Mouse (Mus musculus) hindbrain, embryonic 12.5 days (tissue): ENCODE data around the gene Elovl6. TPM values are rescaled to one million over a fixed set of nuclear protein-coding genes. Genes with fewer than 3 reads are reported as not detected.

Experiments used
- ATAC-seq: fragments of 200-750 bp; cut with Nextera tagmentation; 2 replicates; pipeline ENCODE4 v1.8.0; 2017; ENCODE audit warnings: moderate TSS enrichment; ENCODE audit not compliant: low FRiP score
- H3K27ac ChIP-seq: fragments of 300-500 bp; sonication (generic); 2 replicates; pipeline ENCODE4 v1.5.1; 2016; ENCODE audit warnings: mild to moderate bottlenecking
- H3K27me3 ChIP-seq: fragments of 300-500 bp; sonication (generic); 2 replicates; pipeline ENCODE4 v1.6.1; 2016; ENCODE audit warnings: mild to moderate bottlenecking
- H3K36me3 ChIP-seq: fragments of 300-500 bp; sonication (generic); 2 replicates; pipeline ENCODE4 v1.6.1; 2016; ENCODE audit warnings: mild to moderate bottlenecking
- H3K4me1 ChIP-seq: fragments of 300-500 bp; sonication (generic); 2 replicates; pipeline ENCODE4 v1.6.1; 2016
- H3K4me2 ChIP-seq: fragments of 300-500 bp; sonication (generic); replicated peaks from 2 replicates; pipeline ENCODE4 v1.6.1; 2016; ENCODE audit warnings: mild to moderate bottlenecking
- H3K4me3 ChIP-seq: fragments of 300-500 bp; sonication (generic); 2 replicates; pipeline ENCODE4 v1.5.1; 2016; ENCODE audit warnings: mild to moderate bottlenecking
- H3K9ac ChIP-seq: fragments of 300-500 bp; sonication (generic); 2 replicates; pipeline ENCODE4 v1.6.1; 2016; ENCODE audit warnings: mild to moderate bottlenecking, moderate library complexity
- H3K9me3 ChIP-seq: fragments of 300-500 bp; sonication (generic); replicated peaks from 2 replicates; pipeline ENCODE4 v1.6.1; 2016; ENCODE audit warnings: mild to moderate bottlenecking
- WGBS: fragments of 180-500 bp; shearing (Covaris S2); methylation state at CpG from one replicate; pipeline ENCODE4 v1.1.7; 2016; 5-methylcytosine and 5-hydroxymethylcytosine counted together
- polyA plus RNA-seq: library from polyadenylated mRNA; unstranded; fragments of >200 nt; fragmentation: Nextera tagmentation; extraction: Ambion mirVana; gene quantifications from 2 replicates; pipeline ENCODE4 v1.2.1, GENCODE M21; 2016

Elovl6 gene
- polyA plus RNA-seq, 1 experiment from 2014 or later, result 33.1 TPM

GRCm38 (mm10) chr3:129591251-129591650 is 59.1 kb downstream of the Elovl6 start:
- Histone ChIP-seq H3K9ac (no peak overlapping the region), H3K36me3 (no peaks in the 10 kb centered on the region), H3K4me3 (no peak overlapping the region), H3K27ac (no peak overlapping the region), H3K4me2 (no peak overlapping the region), H3K9me3 (no peaks in the 10 kb centered on the region), H3K4me1 (0 out of 2 replicates have a peak, but pooled peaks cover 8% of the 10 kb centered on the region), H3K27me3 (no peaks in the 10 kb centered on the region)
- no peak for ATAC-seq
- WGBS, result 73% methylated on average over 9 of the region's 9 CpGs

DNA sequence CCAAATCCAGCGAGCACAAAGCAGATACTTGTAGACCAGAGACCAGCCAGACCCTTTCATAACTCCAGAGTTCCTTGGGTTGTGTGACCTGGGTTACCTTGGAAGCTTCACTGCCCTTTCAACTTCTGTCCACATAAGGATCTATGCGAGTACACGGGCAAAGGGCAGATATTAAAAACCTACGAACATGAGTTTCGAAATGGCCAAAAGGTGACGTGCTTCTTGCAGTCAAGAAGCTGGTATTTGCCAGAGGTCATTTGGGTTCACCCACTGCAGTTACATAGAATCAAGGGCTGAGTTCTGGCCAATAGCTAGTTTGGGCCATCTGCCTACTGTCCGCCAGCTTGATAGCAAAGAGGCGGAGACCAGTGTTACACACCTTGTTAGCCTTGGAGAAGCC is 59.6 kb downstream of the Elovl6 start:
- Histone ChIP-seq H3K27me3 (no peaks in the 10 kb centered on the region), H3K36me3 (no peaks in the 10 kb centered on the region), H3K27ac (no peak overlapping the region), H3K9ac (no peak overlapping the region), H3K4me2 (no peak overlapping the region), H3K9me3 (no peaks in the 10 kb centered on the region), H3K4me3 (no peak overlapping the region), H3K4me1 (0 out of 2 replicates have a peak, but pooled peaks cover 8% of the 10 kb centered on the region)
- no peak for ATAC-seq
- WGBS, result 95% methylated on average over 8 of the region's 8 CpGs

GRCm38 (mm10) chr3:129593001-129593400 is 60.8 kb downstream of the Elovl6 start:
- no peak overlapping the region for H3K4me2 ChIP-seq
- no peaks in the 10 kb centered on the region for H3K9me3 ChIP-seq
- H3K9ac ChIP-seq, result no peak overlapping the region
- H3K4me1 ChIP-seq, result 0 out of 2 replicates have a peak, but pooled peaks cover 8% of the 10 kb centered on the region
- no peak overlapping the region for H3K4me3 ChIP-seq
- ATAC-seq, result no peak
- WGBS, result 91% methylated on average over 9 of the region's 9 CpGs
- H3K27me3 ChIP-seq, result no peaks in the 10 kb centered on the region
- H3K36me3 ChIP-seq, result no peaks in the 10 kb centered on the region
- no peak overlapping the region for H3K27ac ChIP-seq

GRCm38 (mm10) chr3:129593735-129594134 is 61.6 kb downstream of the Elovl6 start:
- ATAC-seq, result no peak
- Histone ChIP-seq H3K4me3 (no peak overlapping the region), H3K27ac (no peak overlapping the region), H3K27me3 (no peaks in the 10 kb centered on the region), H3K36me3 (no peaks in the 10 kb centered on the region), H3K4me1 (0 out of 2 replicates have a peak, but pooled peaks cover 11% of the 10 kb centered on the region), H3K9ac (no peak overlapping the region), H3K4me2 (no peak overlapping the region), H3K9me3 (no peaks in the 10 kb centered on the region)
- WGBS, result 91% methylated on average over 3 of the region's 3 CpGs

GRCm38 (mm10) chr3:129596098-129596497 is 63.9 kb downstream of the Elovl6 start:
- Histone ChIP-seq H3K4me3 (no peak overlapping the region), H3K4me1 (0 out of 2 replicates have a peak, but pooled peaks cover 6% of the 10 kb centered on the region), H3K4me2 (no peak overlapping the region), H3K36me3 (no peaks in the 10 kb centered on the region), H3K9ac (no peak overlapping the region), H3K27ac (no peak overlapping the region), H3K27me3 (no peaks in the 10 kb centered on the region), H3K9me3 (no peaks in the 10 kb centered on the region)
- no peak for ATAC-seq
- 94% methylated on average over 6 of the region's 6 CpGs for WGBS

GRCm38 (mm10) chr3:129602289-129602688 is 70.1 kb downstream of the Elovl6 start:
- Histone ChIP-seq H3K9ac (no peak overlapping the region), H3K27ac (no peak overlapping the region), H3K9me3 (no peaks in the 10 kb centered on the region), H3K27me3 (no peaks in the 10 kb centered on the region), H3K4me3 (no peak overlapping the region), H3K4me2 (no peak overlapping the region), H3K36me3 (no peaks in the 10 kb centered on the region), H3K4me1 (peaks cover 7% of the 10 kb centered on the region; the same call in 1 of the 2 replicates)
- WGBS, result 80% methylated on average over 9 of the region's 9 CpGs
- no peak for ATAC-seq

GRCm38 (mm10) chr3:129605487-129605886 is 73.3 kb downstream of the Elovl6 start:
- 59% methylated on average over 7 of the region's 7 CpGs for WGBS
- ATAC-seq, result peak; percentile 52; the same call in 1 of the 2 replicates
- H3K4me2 ChIP-seq, result no peak overlapping the region
- H3K9me3 ChIP-seq, result no peaks in the 10 kb centered on the region
- H3K4me3 ChIP-seq, result no peak overlapping the region
- no peak overlapping the region for H3K27ac ChIP-seq
- no peak overlapping the region for H3K9ac ChIP-seq
- H3K36me3 ChIP-seq, result no peaks in the 10 kb centered on the region
- H3K27me3 ChIP-seq, result no peaks in the 10 kb centered on the region
- H3K4me1 ChIP-seq, result peaks cover 4% of the 10 kb centered on the region; the same call in 1 of the 2 replicates

DNA sequence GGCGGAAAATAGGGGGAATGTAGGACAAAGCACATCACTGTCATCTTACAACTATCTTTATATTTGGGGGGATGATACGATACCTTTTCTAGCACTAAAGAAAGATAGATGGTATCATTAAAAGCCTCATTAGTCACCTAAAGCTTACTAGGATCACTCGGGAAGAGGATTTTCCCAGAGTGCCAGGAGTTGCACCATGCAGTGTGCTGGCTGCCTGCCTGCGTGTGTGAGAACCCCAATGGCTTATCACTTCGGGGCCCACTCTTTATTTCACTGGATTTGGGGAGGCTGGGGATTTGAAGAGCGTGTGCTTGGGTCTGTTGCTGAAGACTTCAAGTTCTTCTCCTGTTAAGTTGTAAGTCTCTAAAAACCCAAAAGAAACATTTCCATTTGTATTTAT is 73.8 kb downstream of the Elovl6 start:
- Histone ChIP-seq H3K36me3 (no peaks in the 10 kb centered on the region), H3K27ac (no peak overlapping the region), H3K9me3 (no peaks in the 10 kb centered on the region), H3K4me2 (no peak overlapping the region), H3K9ac (no peak overlapping the region), H3K27me3 (no peaks in the 10 kb centered on the region), H3K4me3 (no peak overlapping the region), H3K4me1 (peaks cover 4% of the 10 kb centered on the region; the same call in 1 of the 2 replicates)
- WGBS, result 45% methylated on average over 6 of the region's 6 CpGs
- ATAC-seq, result no peak

DNA sequence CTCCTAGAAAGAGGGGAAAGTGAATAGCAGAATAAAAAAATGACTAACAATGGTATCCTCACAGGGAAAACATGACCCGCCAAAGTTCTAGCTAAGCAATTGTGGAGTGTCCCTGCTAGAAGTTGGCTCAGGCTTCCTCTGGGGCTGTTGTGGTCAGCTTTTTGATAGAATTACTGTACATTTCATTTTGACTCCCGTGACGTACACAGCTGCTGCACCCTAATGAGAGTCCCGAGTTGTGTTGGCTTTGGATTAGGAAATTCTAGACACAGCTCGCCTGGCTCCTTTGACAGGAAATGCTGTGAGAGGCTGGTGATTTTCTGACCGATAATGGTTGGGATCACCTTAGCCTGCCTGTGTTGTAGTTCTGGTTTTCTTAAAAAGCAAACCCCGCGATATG is 79.5 kb downstream of the Elovl6 start:
- Histone ChIP-seq H3K27me3 (no peaks in the 10 kb centered on the region), H3K4me2 (no peak overlapping the region), H3K27ac (no peak overlapping the region), H3K36me3 (no peaks in the 10 kb centered on the region), H3K9me3 (no peaks in the 10 kb centered on the region), H3K9ac (no peak overlapping the region), H3K4me1 (0 out of 2 replicates have a peak, but pooled peaks cover 2% of the 10 kb centered on the region), H3K4me3 (no peak overlapping the region)
- ATAC-seq, result no peak
- WGBS, result 85% methylated on average over 8 of the region's 8 CpGs

- ATAC-seq, result peak; percentile 35; the same call in 1 of the 2 replicates
- 83% methylated on average over 25 of the region's 25 CpGs for WGBS
Observed at GRCm38 (mm10) chr3:129612311-129613097, 80.3 kb downstream of the Elovl6 start.

GRCm38 (mm10) chr3:129613756-129614155 is 81.6 kb downstream of the Elovl6 start:
- Histone ChIP-seq H3K9me3 (no peaks in the 10 kb centered on the region), H3K4me3 (no peak overlapping the region), H3K27me3 (no peaks in the 10 kb centered on the region), H3K4me2 (no peak overlapping the region), H3K27ac (no peak overlapping the region), H3K4me1 (0 out of 2 replicates have a peak, but pooled peaks cover 2% of the 10 kb centered on the region), H3K9ac (no peak overlapping the region), H3K36me3 (no peaks in the 10 kb centered on the region)
- WGBS, result 79% methylated on average over 7 of the region's 7 CpGs
- no peak for ATAC-seq

More at GRCm38 (mm10) chr3:129612311-129613097, 80.3 kb downstream of the Elovl6 start:
- Histone ChIP-seq H3K36me3 (no peaks in the 10 kb centered on the region), H3K4me3 (no peak overlapping the region), H3K27ac (no peak overlapping the region), H3K9me3 (no peaks in the 10 kb centered on the region), H3K9ac (no peak overlapping the region), H3K27me3 (no peaks in the 10 kb centered on the region), H3K4me2 (no peak overlapping the region), H3K4me1 (0 out of 2 replicates have a peak, but pooled peaks cover 2% of the 10 kb centered on the region)

DNA sequence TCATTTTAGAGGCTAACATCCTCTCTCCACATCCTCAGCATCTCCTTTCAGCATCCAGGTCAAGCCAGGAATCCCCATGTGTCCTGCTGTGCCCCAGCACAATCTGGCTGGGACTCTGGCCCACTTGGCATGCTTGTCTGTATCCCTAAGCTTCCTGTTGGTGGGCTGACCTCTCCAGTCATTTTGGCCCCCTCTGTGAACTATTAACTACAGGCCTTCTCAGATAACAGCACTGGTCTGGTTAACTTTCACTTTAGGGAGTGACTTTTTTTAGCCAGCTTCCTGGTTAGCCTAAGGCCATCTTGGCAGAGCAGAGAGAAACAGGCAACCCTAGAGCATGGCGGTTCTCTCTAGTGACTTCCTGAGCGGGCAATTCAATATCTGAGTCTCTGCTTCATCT is 82.1 kb downstream of the Elovl6 start:
- Histone ChIP-seq H3K4me3 (no peak overlapping the region), H3K9me3 (no peaks in the 10 kb centered on the region), H3K36me3 (no peaks in the 10 kb centered on the region), H3K4me1 (0 out of 2 replicates have a peak, but pooled peaks cover 2% of the 10 kb centered on the region), H3K27me3 (no peaks in the 10 kb centered on the region), H3K4me2 (no peak overlapping the region), H3K9ac (no peak overlapping the region), H3K27ac (no peak overlapping the region)
- ATAC-seq, result no peak
- WGBS, result 81% methylated on average over 2 of the region's 2 CpGs

DNA sequence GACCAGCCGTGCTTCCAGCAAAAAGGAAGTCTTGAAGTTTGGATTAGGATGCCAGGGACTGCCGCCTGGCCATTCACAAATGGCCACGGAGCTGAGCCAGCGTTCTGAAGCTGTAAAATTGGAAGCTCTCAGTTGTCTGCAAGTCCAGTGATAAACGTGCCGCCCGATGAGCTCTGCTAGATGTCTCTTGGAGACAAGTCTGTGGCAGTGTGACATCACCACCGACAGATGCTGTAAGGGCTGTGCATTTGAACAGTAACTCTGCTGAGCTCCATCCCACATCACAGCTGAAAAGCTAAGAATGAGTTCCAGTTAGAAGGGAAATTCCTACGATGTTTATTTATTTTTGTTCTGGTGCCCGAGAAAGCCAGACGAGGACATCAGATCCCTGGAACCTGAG is 85.3 kb downstream of the Elovl6 start:
- H3K4me3 ChIP-seq, result no peak overlapping the region

More for the DNA sequence above, 85.3 kb downstream of the Elovl6 start:
- H3K9ac ChIP-seq, result no peak overlapping the region
- WGBS, result 86% methylated on average over 11 of the region's 11 CpGs
- H3K27ac ChIP-seq, result no peak overlapping the region
- no peaks in the 10 kb centered on the region for H3K36me3 ChIP-seq
- ATAC-seq, result no peak
- no peaks in the 10 kb centered on the region for H3K9me3 ChIP-seq
- no peaks in the 10 kb centered on the region for H3K27me3 ChIP-seq
- H3K4me2 ChIP-seq, result no peak overlapping the region
- H3K4me1 ChIP-seq, result no peaks in the 10 kb centered on the region
